Mouse (Mus musculus): ENCODE measurements around the gene Rara.

- no peak for TF ChIP-seq CTCF (conservative IDR thresholded peaks at IDR 0.05; ENCODE audit: low read length)
- TF ChIP-seq NANOG (IDR thresholded peaks at IDR 0.05; ENCODE audit: borderline replicate concordance, low read length), result no peak
- no peak for TF ChIP-seq POU5F1 (IDR thresholded peaks at IDR 0.05; ENCODE audit: borderline replicate concordance, low read length)
Measured at GRCm38 (mm10) chr11:98952736-98953135, 25.1 kb downstream of the Rara start.

All from E14TG2a.4 (cell line).